ENCODE assay signal across 7 mouse cellular contexts in the genomic region with DNA sequence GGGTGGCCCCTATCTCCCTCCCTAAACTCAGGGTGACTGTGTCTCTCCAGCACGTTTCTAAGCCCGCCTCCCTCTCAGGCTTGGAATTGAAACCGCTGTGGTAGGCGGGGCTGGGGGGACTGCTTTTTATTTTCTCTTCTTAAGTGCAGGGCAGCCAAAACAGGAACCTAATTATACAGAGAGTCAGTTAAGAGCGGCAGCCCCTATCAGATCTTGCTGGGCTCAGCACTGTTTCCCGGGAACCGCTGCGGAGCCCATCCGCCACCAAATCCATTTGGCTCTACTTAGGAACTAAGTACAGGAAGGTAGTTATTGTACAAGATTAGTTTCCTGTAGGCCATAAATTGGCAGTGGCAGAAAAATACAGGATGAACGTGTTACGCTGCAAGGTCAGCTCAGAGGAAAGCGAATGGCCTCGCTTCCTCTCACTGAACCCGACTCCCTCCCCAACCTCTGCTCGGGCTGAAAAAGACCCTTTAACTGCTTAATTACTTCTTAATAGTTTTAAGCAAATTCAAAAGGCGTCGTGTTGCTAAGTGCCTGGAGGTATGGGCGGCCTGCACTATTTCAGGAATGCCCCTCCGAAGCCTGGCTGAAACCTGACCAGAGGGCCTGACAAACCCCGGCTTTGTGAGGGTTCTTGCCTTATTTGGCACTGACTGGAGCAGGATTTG.
DNase-seq lines count a peak whose midpoint lies in the region; ATAC-seq and TF ChIP-seq lines count a peak whose summit lies in the region.

No protein-coding gene starts in this region.

- H3K36me3 ChIP-seq in E14TG2a.4 (ENCODE audit: insufficient read depth, low read length) = no peaks in the 10 kb centered on the region
- H3K36me3 ChIP-seq in forebrain, embryonic 10.5 days (replicated peaks) = no peaks in the 10 kb centered on the region
- H3K36me3 ChIP-seq in splenic B cell, adult 2 months (ENCODE audit: control insufficient read depth, insufficient read depth, low read length, poor library complexity, severe bottlenecking) = no peaks in the 10 kb centered on the region

- no peaks in the 10 kb centered on the region for H3K9me3 ChIP-seq in E14TG2a.4 (ENCODE audit: low read length)
- H3K9me3 ChIP-seq in forebrain, embryonic 10.5 days = no peaks in the 10 kb centered on the region

- peak; percentile 81 for ATAC-seq in megakaryocyte-erythroid progenitor cell, adult 5-6 weeks (replicated peaks; ENCODE audit: low FRiP score, low TSS enrichment, poor library complexity, severe bottlenecking)

- peaks cover 47% of the 10 kb centered on the region for H3K27me3 ChIP-seq in E14TG2a.4 (ENCODE audit: insufficient read depth, low read length)
- H3K27me3 ChIP-seq in forebrain, embryonic 10.5 days (ENCODE audit: poor library complexity, severe bottlenecking) = peaks cover 66% of the 10 kb centered on the region
- H3K27me3 ChIP-seq in splenic B cell, adult 2 months (ENCODE audit: control insufficient read depth, insufficient read depth, low read length, poor library complexity, severe bottlenecking) = no peaks in the 10 kb centered on the region

- peak; percentile 53 for DNase-seq in T-cell, adult 2 months (ENCODE audit: low spot score)
- DNase-seq in forebrain, embryonic 10.5 days (ENCODE audit: extremely low spot score, low spot score) = peak; percentile 87
- DNase-seq in heart, postnatal 4 days = peak; percentile 72
- DNase-seq in layer of hippocampus, adult 9-11 months = peak; percentile 51
- peak; percentile 78 for DNase-seq in splenic B cell, adult 2 months (ENCODE audit: low read depth, low spot score)

- no peak for TF ChIP-seq CTCF in E14TG2a.4 (conservative IDR thresholded peaks at IDR 0.05; ENCODE audit: low read length)

- H3K4me3 ChIP-seq in E14TG2a.4 (replicated peaks; ENCODE audit: low read length) = peak overlapping the region; percentile 63
- H3K4me3 ChIP-seq in forebrain, embryonic 10.5 days = peak overlapping the region; percentile 39

- H3K4me1 ChIP-seq in E14TG2a.4 (replicated peaks; ENCODE audit: low read depth, low read length) = peaks cover 79% of the 10 kb centered on the region
- peaks cover 93% of the 10 kb centered on the region for H3K4me1 ChIP-seq in forebrain, embryonic 10.5 days

- WGBS in forebrain, embryonic 10.5 days = under 1% methylated on average over 20 of the region's 20 CpGs

- H3K27ac ChIP-seq in forebrain, embryonic 10.5 days = peak overlapping the region; percentile 91

Comparison
In these comparisons a context has a peak if more than half of its experiments do, and no peak if none do; other contexts are left out.
1. Peak in every context shown above with its lines: DNase-seq, ATAC-seq, H3K4me3 ChIP-seq and H3K27ac ChIP-seq.